Mouse (Mus musculus) cerebellum, adult 2 months (tissue): Measurements from ENCODE around the gene Pla2g7. TPM values are rescaled to one million over a fixed set of nuclear protein-coding genes. Genes with fewer than 3 reads are reported as not detected.

Source experiments
- DNase-seq, 2 experiments: peaks; one replicate each; pipeline ENCODE4 v3.0.0; 2021
- H3K27ac ChIP-seq: fragments of 200-500 bp; 2 replicates; pipeline ENCODE4 v1.5.1; 2012; ENCODE audit warnings: low read length, control low read depth, inconsistent platforms; ENCODE audit not compliant: insufficient read depth
- H3K27me3 ChIP-seq: fragments of 200-500 bp; 2 replicates; pipeline ENCODE4 v1.6.1; 2012; ENCODE audit warnings: inconsistent platforms, mild to moderate bottlenecking, low read length, moderate library complexity; ENCODE audit not compliant: control insufficient read depth, insufficient read depth
- H3K4me1 ChIP-seq: fragments of 200-500 bp; 2 replicates; pipeline ENCODE4 v1.6.1; 2011; ENCODE audit warnings: low read length; ENCODE audit not compliant: control insufficient read depth, insufficient read depth
- H3K4me3 ChIP-seq: fragments of 200-500 bp; replicated peaks from 2 replicates; pipeline ENCODE3; 2011; ENCODE audit warnings: mild to moderate bottlenecking, low read depth, low read length, control low read depth; ENCODE audit not compliant: insufficient read depth
- CTCF ChIP-seq: fragments of 200-500 bp; IDR thresholded peaks from 2 replicates; pipeline ENCODE4 v1.5.1; 2011; ENCODE audit warnings: low read depth, mild to moderate bottlenecking, control low read depth, low read length, moderate library complexity, borderline replicate concordance; ENCODE audit not compliant: insufficient read depth
- POLR2A ChIP-seq: fragments of 200-500 bp; IDR thresholded peaks from 2 replicates; pipeline ENCODE4 v1.6.1; 2011; ENCODE audit warnings: low read length, control low read depth, borderline replicate concordance; ENCODE audit not compliant: insufficient read depth
- WGBS: fragments of 180-500 bp; shearing (Covaris S2); methylation state at CpG from one replicate; pipeline ENCODE4 v1.1.7; 2018; 5-methylcytosine and 5-hydroxymethylcytosine counted together
- polyA plus RNA-seq: library from polyadenylated mRNA; depleted of rRNA; stranded (reverse); fragments of >200 nt; gene quantifications from 2 replicates; pipeline ENCODE4 v1.2.3, GENCODE M21; 2012; rRNA removed

Pla2g7 gene
- polyA plus RNA-seq, 1 experiment, result 201 TPM

GRCm38 (mm10) chr17:43643191-43643590 is 75.3 kb downstream of the Pla2g7 start:
- no peak for DNase-seq
- H3K27me3 ChIP-seq, result no peaks in the 10 kb centered on the region
- WGBS, result 50% methylated on average over 7 of the region's 7 CpGs
- TF ChIP-seq POLR2A (no peak), CTCF (no peak)
- H3K27ac ChIP-seq, result no peak overlapping the region
- no peak overlapping the region for H3K4me3 ChIP-seq
- no peaks in the 10 kb centered on the region for H3K4me1 ChIP-seq

- H3K27ac ChIP-seq, result no peak overlapping the region
- H3K4me3 ChIP-seq, result no peak overlapping the region
- WGBS, result 86% methylated on average over 7 of the region's 7 CpGs
- H3K27me3 ChIP-seq, result no peaks in the 10 kb centered on the region
- DNase-seq, result no peak
- no peaks in the 10 kb centered on the region for H3K4me1 ChIP-seq
- no peak for TF ChIP-seq POLR2A
- no peak for TF ChIP-seq CTCF
These were observed 76.5 kb downstream of the Pla2g7 start for GRCm38 (mm10) chr17:43644375-43644774.

DNA sequence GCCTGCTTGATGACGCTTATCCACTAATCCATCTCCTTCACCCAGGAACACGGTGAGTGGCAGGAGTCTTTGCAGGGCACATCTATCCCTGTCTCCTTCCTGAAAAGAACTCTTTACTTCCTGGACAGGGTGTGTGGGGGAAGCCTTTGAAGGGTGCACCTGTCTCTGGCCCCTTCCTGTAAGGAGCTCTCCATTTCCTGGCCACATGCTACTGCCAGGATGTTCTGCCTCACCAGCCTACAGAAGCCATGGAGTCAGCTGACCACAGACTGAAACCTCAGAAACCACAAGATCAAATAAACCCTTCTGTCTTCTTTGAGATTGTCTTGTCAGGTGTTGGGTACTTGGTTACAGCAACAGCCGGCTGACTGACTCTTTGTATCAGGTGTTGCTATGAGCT is 77.2 kb downstream of the Pla2g7 start:
- DNase-seq, result no peak
- no peak overlapping the region for H3K27ac ChIP-seq
- H3K4me1 ChIP-seq, result no peaks in the 10 kb centered on the region
- no peaks in the 10 kb centered on the region for H3K27me3 ChIP-seq
- no peak overlapping the region for H3K4me3 ChIP-seq
- TF ChIP-seq POLR2A (no peak), CTCF (no peak)
- WGBS, result 95% methylated on average over 3 of the region's 3 CpGs

DNA sequence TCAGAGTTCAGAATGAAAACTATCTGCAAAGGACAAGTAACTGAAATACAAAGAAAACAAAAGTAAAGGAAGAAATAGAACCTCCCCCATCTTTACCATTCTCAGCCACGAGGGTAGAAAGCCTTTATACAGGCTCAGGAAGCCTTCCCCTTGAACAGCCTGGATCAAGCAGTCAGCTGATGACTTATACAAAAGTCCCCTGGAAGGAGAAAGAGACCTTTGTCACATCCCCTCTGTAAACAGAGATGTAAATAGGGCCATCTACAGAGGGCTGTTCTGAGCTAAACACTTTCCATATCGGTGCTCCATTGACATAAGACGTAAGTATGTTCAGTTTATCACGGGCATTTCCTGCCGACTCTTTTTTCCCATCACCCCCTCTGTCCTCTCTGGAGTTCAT is 79.0 kb downstream of the Pla2g7 start:
- no peak overlapping the region for H3K27ac ChIP-seq
- DNase-seq, result no peak
- 68% methylated on average over 5 of the region's 5 CpGs for WGBS
- TF ChIP-seq POLR2A (no peak), CTCF (no peak)
- H3K27me3 ChIP-seq, result no peaks in the 10 kb centered on the region
- H3K4me3 ChIP-seq, result no peak overlapping the region
- H3K4me1 ChIP-seq, result no peaks in the 10 kb centered on the region

DNA sequence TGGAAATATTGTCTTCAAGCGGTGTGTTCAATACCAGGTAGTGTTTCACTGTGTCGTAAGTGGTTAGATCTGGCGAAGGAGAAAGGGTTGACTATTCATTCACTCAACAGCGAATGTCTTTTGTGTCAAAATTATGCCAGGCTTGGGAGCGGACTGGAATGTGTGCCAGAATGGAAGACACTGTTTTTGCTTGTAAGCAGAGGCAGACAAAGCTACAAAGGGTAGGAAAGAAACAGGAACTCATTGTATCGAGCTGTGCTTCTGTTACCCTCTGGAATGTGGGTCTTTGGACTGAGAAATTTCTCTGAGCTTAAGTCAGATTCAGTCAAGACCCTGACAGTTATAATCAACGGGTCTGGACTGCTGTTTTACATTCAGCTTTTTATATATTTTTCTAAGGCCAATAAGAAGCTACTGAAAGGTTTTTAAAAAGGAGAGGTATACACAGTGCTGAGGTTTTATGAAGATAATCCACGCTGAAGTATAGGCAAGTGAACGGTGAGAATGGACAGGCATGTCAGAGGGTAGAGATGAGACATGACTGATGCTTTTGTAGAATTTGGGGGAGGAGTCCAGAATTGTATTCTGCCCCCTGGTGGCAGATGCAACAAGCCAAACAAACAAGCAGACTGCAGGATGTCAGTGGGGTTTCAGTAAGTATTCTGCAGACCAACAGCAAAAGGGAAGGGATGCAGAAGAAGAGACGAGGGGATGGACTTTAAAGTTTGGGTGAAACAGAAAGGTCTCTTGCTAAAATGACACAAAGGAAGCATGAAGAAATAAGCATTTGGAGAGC is 81.9 kb downstream of the Pla2g7 start:
- no peak for DNase-seq
- Histone ChIP-seq H3K4me1 (no peaks in the 10 kb centered on the region), H3K27me3 (no peaks in the 10 kb centered on the region), H3K4me3 (no peak overlapping the region), H3K27ac (no peak overlapping the region)
- 81% methylated on average over 10 of the region's 10 CpGs for WGBS
- TF ChIP-seq POLR2A, result no peak
- peak; percentile 34; the same call in 1 of the 2 replicates for TF ChIP-seq CTCF

DNA sequence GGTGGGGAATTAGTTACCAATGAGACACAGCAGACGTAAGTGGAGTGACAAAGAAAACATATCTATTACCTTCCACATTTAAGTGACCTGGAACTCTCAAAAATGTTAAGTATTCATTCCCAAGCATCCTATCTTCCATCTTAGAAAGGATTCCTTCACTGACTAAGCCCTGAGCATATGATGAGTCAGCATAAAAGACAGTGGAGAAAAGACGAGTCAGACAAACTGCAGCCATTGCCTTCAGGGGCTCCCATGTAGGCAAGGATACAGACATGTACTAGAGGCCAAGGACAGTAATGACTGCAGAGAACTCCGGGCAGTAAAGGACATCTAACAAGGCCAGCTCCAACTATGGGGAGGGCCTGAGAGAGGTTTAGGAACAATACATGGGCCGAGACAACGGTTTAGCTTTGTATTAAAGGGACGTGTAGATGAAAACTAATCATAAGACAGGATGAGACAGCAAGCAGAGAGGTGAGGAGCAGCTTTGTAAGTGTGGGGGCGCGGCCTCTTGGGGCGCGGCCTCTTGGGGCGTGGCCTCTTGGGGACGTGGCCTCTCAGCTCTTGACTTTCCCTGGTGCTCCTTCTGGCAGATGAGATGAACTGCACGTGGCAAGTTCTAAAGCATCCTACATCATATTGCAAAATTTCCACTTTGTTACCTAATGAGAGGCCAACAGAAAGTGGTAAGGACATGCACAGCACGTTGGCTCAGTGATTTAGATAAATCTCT is 83.6 kb downstream of the Pla2g7 start:
- H3K4me1 ChIP-seq, result no peaks in the 10 kb centered on the region
- 76% methylated on average over 14 of the region's 14 CpGs for WGBS

More for the DNA sequence above, 83.6 kb downstream of the Pla2g7 start:
- TF ChIP-seq CTCF (no peak), POLR2A (no peak)
- DNase-seq, result no peak
- H3K27ac ChIP-seq, result no peak overlapping the region
- H3K27me3 ChIP-seq, result no peaks in the 10 kb centered on the region
- H3K4me3 ChIP-seq, result no peak overlapping the region

Other genes with a start within 250 kb of the Pla2g7 start
- 17.8 and 19.0 TPM in 2 replicates for gene Adgrf5, start 207.6 kb upstream of the Pla2g7 start, polyA plus RNA-seq
- gene Mep1a, start 65.3 kb upstream of the Pla2g7 start, polyA plus RNA-seq, result not detected in 2 replicates
- gene Ankrd66, start 24.5 kb upstream of the Pla2g7 start, polyA plus RNA-seq, result 0.41 and 0.59 TPM in 2 replicates
- gene Tdrd6, start 62.2 kb downstream of the Pla2g7 start, polyA plus RNA-seq, result 1.6 and 1.9 TPM in 2 replicates
- gene Slc25a27, start 99.1 kb downstream of the Pla2g7 start, polyA plus RNA-seq, result 53.2 and 57.1 TPM in 2 replicates
- 2.4 and 3.2 TPM in 2 replicates for gene Cyp39a1, start 99.3 kb downstream of the Pla2g7 start, polyA plus RNA-seq
- 171 and 206 TPM in 2 replicates for gene Rcan2, start 233.3 kb downstream of the Pla2g7 start, polyA plus RNA-seq